Mouse (Mus musculus) right cerebral cortex, postnatal 4 days (tissue): ENCODE results near the gene Arhgdib.

Experiments
- DNase-seq: peaks from one replicate; pipeline ENCODE4 v3.0.0-alpha.2; 2022

Arhgdib gene

GRCm38 (mm10) chr6:136883431-136883915 is 58.2 kb downstream of the Arhgdib start:
- no peak for DNase-seq

GRCm38 (mm10) chr6:136881678-136882077 is 60.0 kb downstream of the Arhgdib start:
- no peak for DNase-seq

- no peak for DNase-seq
These were observed 66.0 kb downstream of the Arhgdib start, which contains the start of gene Mgp for GRCm38 (mm10) chr6:136875670-136876069. Mgp (minus strand) TSS chr6:136875823.

GRCm38 (mm10) chr6:136874599-136874998 is 67.1 kb downstream of the Arhgdib start:
- peak; percentile 20 for DNase-seq
